Comparison of ENCODE assay signal across 15 mouse cellular contexts in genomic region chr8:41592741-41593665, GRCm38 (mm10).
"Had no signal": no experiment of that assay in that cellular context is flagged by ENCODE, and none has a peak within 500 bp of the region (broad histone marks: within the 10 kb centered on the region; RNA-seq: fewer than 3 reads in every experiment).

No protein-coding gene starts in this region.

- H3K9me3 ChIP-seq: kidney, embryonic 15.5 days; liver, embryonic 15.5 days; megakaryocyte, embryonic 14.5 days; midbrain, embryonic 15.5 days; neural tube, embryonic 12.5 days had no signal

- DNase-seq: kidney, adult 2 months; kidney, postnatal 36 days; layer of hippocampus, adult 9-11 months; lung, postnatal 14 days; spleen, adult 18-20 months; thymus, adult 18-20 months; thymus, postnatal 25 days had no signal

- H3K36me3 ChIP-seq: kidney, embryonic 15.5 days; liver, embryonic 15.5 days; midbrain, embryonic 15.5 days; neural tube, embryonic 12.5 days had no signal

- ATAC-seq: midbrain, embryonic 15.5 days had no signal

- H3K4me1 ChIP-seq: kidney, embryonic 15.5 days; liver, embryonic 15.5 days; megakaryocyte, embryonic 14.5 days; midbrain, embryonic 15.5 days; neural tube, embryonic 12.5 days had no signal

- H3K4me2 ChIP-seq: kidney, embryonic 15.5 days; liver, embryonic 15.5 days; midbrain, embryonic 11.5 days; midbrain, embryonic 15.5 days; neural tube, embryonic 12.5 days had no signal

- H3K27ac ChIP-seq: kidney, embryonic 15.5 days; liver, embryonic 15.5 days; macrophage; midbrain, embryonic 15.5 days; neural tube, embryonic 12.5 days had no signal

- H3K9ac ChIP-seq: kidney, embryonic 15.5 days; liver, embryonic 15.5 days; lung, embryonic 14.5 days; midbrain, embryonic 15.5 days; neural tube, embryonic 12.5 days had no signal

- H3K27me3 ChIP-seq: kidney, embryonic 15.5 days; liver, embryonic 15.5 days; megakaryocyte, embryonic 14.5 days; midbrain, embryonic 15.5 days; neural tube, embryonic 12.5 days had no signal

- H3K4me3 ChIP-seq: kidney, embryonic 15.5 days; liver, embryonic 15.5 days; megakaryocyte, embryonic 14.5 days; midbrain, embryonic 15.5 days; neural tube, embryonic 12.5 days had no signal
